Mouse (Mus musculus) CD8-positive naive resting alpha-beta T cell, adult 2 months (primary cell): ENCODE measurements around the gene Mtus2.

Experiments used
- DNase-seq, 2 experiments: peaks; one replicate each; pipeline ENCODE4 v3.0.0; 2022; ENCODE audit warnings: low read depth in 2 of 2, low spot score in 2 of 2

Gene Mtus2

GRCm38 (mm10) chr5:148179231-148179630 lies 222.1 kb downstream of the Mtus2 start:
- no peak for DNase-seq

- no peak for DNase-seq
Measured at GRCm38 (mm10) chr5:148180590-148181307, 223.6 kb downstream of the Mtus2 start.

GRCm38 (mm10) chr5:148181308-148181630 lies 224.1 kb downstream of the Mtus2 start:
- no peak for DNase-seq

- DNase-seq: no peak
Measured at GRCm38 (mm10) chr5:148181901-148182300, 224.8 kb downstream of the Mtus2 start.

- DNase-seq: no peak
Measured at GRCm38 (mm10) chr5:148185898-148186297, 228.8 kb downstream of the Mtus2 start.

GRCm38 (mm10) chr5:148191416-148191815 lies 234.3 kb downstream of the Mtus2 start:
- no peak for DNase-seq

- DNase-seq: no peak
Measured at GRCm38 (mm10) chr5:148211831-148212230, 254.7 kb downstream of the Mtus2 start.

- no peak for DNase-seq
Measured at GRCm38 (mm10) chr5:148216786-148217185, 259.7 kb downstream of the Mtus2 start.

- no peak for DNase-seq
Measured at GRCm38 (mm10) chr5:148222898-148223297, 265.8 kb downstream of the Mtus2 start.

- DNase-seq: no peak
Measured at GRCm38 (mm10) chr5:148224004-148224403, 266.9 kb downstream of the Mtus2 start.

GRCm38 (mm10) chr5:148233714-148234113 lies 276.6 kb downstream of the Mtus2 start:
- no peak for DNase-seq

- no peak for DNase-seq
Measured at GRCm38 (mm10) chr5:148236616-148237015, 279.5 kb downstream of the Mtus2 start.

- no peak for DNase-seq
Measured at GRCm38 (mm10) chr5:148239067-148239466, 281.9 kb downstream of the Mtus2 start.

GRCm38 (mm10) chr5:148239757-148240156 lies 282.6 kb downstream of the Mtus2 start:
- DNase-seq: no peak

- peak in 1 of 2 experiments; percentile 14 for DNase-seq
Measured at GRCm38 (mm10) chr5:148241932-148242331, 284.8 kb downstream of the Mtus2 start.

- no peak for DNase-seq
Measured at GRCm38 (mm10) chr5:148244471-148244870, 287.4 kb downstream of the Mtus2 start.

- DNase-seq: no peak
Measured at GRCm38 (mm10) chr5:148245386-148245785, 288.3 kb downstream of the Mtus2 start.

- DNase-seq: no peak
Measured at GRCm38 (mm10) chr5:148248236-148248635, 291.1 kb downstream of the Mtus2 start.

GRCm38 (mm10) chr5:148251847-148252246 lies 294.7 kb downstream of the Mtus2 start:
- DNase-seq: no peak

GRCm38 (mm10) chr5:148262016-148262415 lies 304.9 kb downstream of the Mtus2 start:
- no peak for DNase-seq

GRCm38 (mm10) chr5:148264819-148265707 lies 307.9 kb downstream of the Mtus2 start:
- DNase-seq: no peak

GRCm38 (mm10) chr5:148266841-148267240 lies 309.7 kb downstream of the Mtus2 start:
- peak in 1 of 2 experiments; percentile 14 for DNase-seq
